Mouse (Mus musculus) CH12.LX (cell line): ENCODE data around the gene Slc4a10. TPM values are rescaled to one million over a fixed set of nuclear protein-coding genes. Genes with fewer than 3 reads are reported as not detected.

ENCODE experiments used
- DNase-seq: peaks from one replicate; pipeline ENCODE4 v3.0.0-alpha.2; 2013; ENCODE audit errors: extremely low read depth
- H3K27ac ChIP-seq: 2 replicates; pipeline ENCODE4 v1.5.1; 2012; ENCODE audit warnings: low read depth, mild to moderate bottlenecking, control low read depth, moderate library complexity; ENCODE audit not compliant: insufficient read depth
- H3K27me3 ChIP-seq: replicated peaks from 2 replicates; pipeline ENCODE3; 2012; ENCODE audit warnings: inconsistent platforms
- H3K36me3 ChIP-seq, 2 experiments: replicated peaks in 1 of 2; 2 replicates each; pipeline versions ENCODE3 to v1.6.1; 2012; ENCODE audit warnings: inconsistent platforms in 1 of 2, low read length in 1 of 2, mild to moderate bottlenecking in 1 of 2, mixed read lengths in 1 of 2, moderate library complexity in 1 of 2; ENCODE audit not compliant: control insufficient read depth in 1 of 2, insufficient read depth in 1 of 2
- H3K4me1 ChIP-seq, 2 experiments: 2 replicates each; pipeline ENCODE4 v1.6.1; 2012; ENCODE audit warnings: inconsistent platforms in 1 of 2, moderate library complexity in 1 of 2; ENCODE audit not compliant: insufficient read depth in 2 of 2, control insufficient read depth in 1 of 2
- H3K4me2 ChIP-seq: 2 replicates; pipeline ENCODE4 v1.6.1; 2012; ENCODE audit warnings: low read depth, mild to moderate bottlenecking, control low read depth; ENCODE audit not compliant: poor library complexity, insufficient read depth, severe bottlenecking
- H3K4me3 ChIP-seq, 3 experiments: fragments of 150-350 bp in 1 of 3; sonication (generic) in 1 of 3; replicated peaks in 1 of 3; 2 replicates each; pipeline versions ENCODE3 to v1.5.1; 2011 to 2012; ENCODE audit warnings: low read depth in 2 of 3, low read length in 2 of 3, mild to moderate bottlenecking in 2 of 3, moderate library complexity in 2 of 3, control low read depth in 1 of 3, improper control_type of control experiment in 1 of 3, inconsistent platforms in 1 of 3, mixed read lengths in 1 of 3; ENCODE audit not compliant: poor library complexity in 1 of 3
- H3K79me2 ChIP-seq: replicated peaks from 2 replicates; pipeline ENCODE4 v1.6.1; 2012; ENCODE audit warnings: mild to moderate bottlenecking, moderate library complexity; ENCODE audit not compliant: control insufficient read depth, poor library complexity, insufficient read depth, severe bottlenecking; ENCODE audit errors: extremely low read depth
- H3K9ac ChIP-seq: 2 replicates; pipeline ENCODE4 v1.6.1; 2012; ENCODE audit warnings: low read depth, mild to moderate bottlenecking, control low read depth, moderate library complexity; ENCODE audit not compliant: insufficient read depth
- H3K9me3 ChIP-seq: replicated peaks from 2 replicates; pipeline ENCODE3; 2012; ENCODE audit warnings: low read length, inconsistent platforms, mixed read lengths
- CHD2 ChIP-seq: IDR thresholded peaks from 2 replicates; pipeline ENCODE4 v1.6.1; 2011; ENCODE audit warnings: low read length, improper control_type of control experiment
- ELF1 ChIP-seq: IDR thresholded peaks from 2 replicates; pipeline ENCODE4 v1.6.1; 2014; ENCODE audit warnings: low read depth, mild to moderate bottlenecking, inconsistent platforms, low read length, improper control_type of control experiment
- EP300 ChIP-seq: IDR thresholded peaks from 2 replicates; pipeline ENCODE4 v1.6.1; 2011; ENCODE audit warnings: low read length, improper control_type of control experiment
- GABPA ChIP-seq: IDR thresholded peaks from 2 replicates; pipeline ENCODE4 v1.6.1; 2012; ENCODE audit warnings: low read depth, low read length, improper control_type of control experiment, inconsistent platforms; ENCODE audit not compliant: insufficient replicate concordance
- HCFC1 ChIP-seq: IDR thresholded peaks from 2 replicates; pipeline ENCODE4 v1.6.1; 2012; ENCODE audit warnings: low read depth, mild to moderate bottlenecking, inconsistent platforms, low read length, improper control_type of control experiment
- JUN ChIP-seq: IDR thresholded peaks from 2 replicates; pipeline ENCODE4 v1.6.1; 2011; ENCODE audit warnings: low read depth, mild to moderate bottlenecking, low read length, improper control_type of control experiment, moderate library complexity; ENCODE audit not compliant: insufficient read depth
- MAFK ChIP-seq: IDR thresholded peaks from 2 replicates; pipeline ENCODE4 v1.6.1; 2011; ENCODE audit warnings: low read length, improper control_type of control experiment; ENCODE audit not compliant: insufficient replicate concordance
- MEF2A ChIP-seq: IDR thresholded peaks from 2 replicates; pipeline ENCODE4 v1.6.1; 2014; ENCODE audit warnings: low read depth, mild to moderate bottlenecking, inconsistent platforms, low read length, improper control_type of control experiment, borderline replicate concordance
- MXI1 ChIP-seq: IDR thresholded peaks from 2 replicates; pipeline ENCODE4 v1.6.1; 2011; ENCODE audit warnings: mild to moderate bottlenecking, low read depth, low read length, improper control_type of control experiment
- MYC ChIP-seq: IDR thresholded peaks from 2 replicates; pipeline ENCODE4 v1.6.1; 2011; ENCODE audit warnings: low read depth, mild to moderate bottlenecking, improper control_type of control experiment, low read length
- NELFE ChIP-seq: IDR thresholded peaks from 2 replicates; pipeline ENCODE4 v1.6.1; 2011; ENCODE audit warnings: low read depth, low read length, improper control_type of control experiment
- PAX5 ChIP-seq: IDR thresholded peaks from 2 replicates; pipeline ENCODE4 v1.6.1; 2012; ENCODE audit warnings: low read length, inconsistent platforms, mixed read lengths
- POLR2A ChIP-seq: IDR thresholded peaks from 2 replicates; pipeline ENCODE4 v1.6.1; 2011; ENCODE audit warnings: low read depth, mild to moderate bottlenecking, improper control_type of control experiment, low read length
- RAD21 ChIP-seq: IDR thresholded peaks from 2 replicates; pipeline ENCODE4 v1.6.1; 2011; ENCODE audit warnings: low read depth, mild to moderate bottlenecking, low read length, improper control_type of control experiment, moderate library complexity
- TBP ChIP-seq: conservative IDR thresholded peaks from 2 replicates; pipeline ENCODE4 v1.6.1; 2011; ENCODE audit warnings: low read depth, low read length, improper control_type of control experiment
- UBTF ChIP-seq: IDR thresholded peaks from 2 replicates; pipeline ENCODE4 v1.6.1; 2012; ENCODE audit warnings: low read depth, mild to moderate bottlenecking, inconsistent platforms, low read length, improper control_type of control experiment, moderate library complexity
- ZC3H11A ChIP-seq: IDR thresholded peaks from 2 replicates; pipeline ENCODE4 v1.6.1; 2012; ENCODE audit warnings: low read depth, mild to moderate bottlenecking, inconsistent platforms, low read length, improper control_type of control experiment
- ZKSCAN1 ChIP-seq: IDR thresholded peaks from 2 replicates; pipeline ENCODE4 v1.6.1; 2012; ENCODE audit warnings: low read depth, inconsistent platforms, low read length, improper control_type of control experiment, borderline replicate concordance
- ZMIZ1 ChIP-seq: IDR thresholded peaks from 2 replicates; pipeline ENCODE4 v1.6.1; 2012; ENCODE audit warnings: low read depth, mild to moderate bottlenecking, inconsistent platforms, low read length, improper control_type of control experiment
- ZNF384 ChIP-seq: IDR thresholded peaks from 2 replicates; pipeline ENCODE4 v1.6.1; 2012; ENCODE audit warnings: low read depth, low read length, improper control_type of control experiment, inconsistent platforms
- dilution Hi-C: fragments of 300-500 bp; cut with MboI; formaldehyde crosslinking; loops from 2 replicates; pipeline ENCODE4 v1.14.3; 2020; ENCODE audit warnings: low sequenced_read_pairs; ENCODE audit not compliant: extremely low pct_unique_long_range_greater_than_20kb, extremely low pct_ligation_motif_present
- in situ Hi-C: fragments of 300-500 bp; cut with MboI; formaldehyde crosslinking; loops from 3 replicates; pipeline ENCODE4 v1.14.3; 2019; ENCODE audit warnings: low sequenced_read_pairs, low pct_ligation_motif_present, low pct_unique_long_range_greater_than_20kb, mixed read lengths
- polyA plus RNA-seq: library from polyadenylated mRNA; unstranded; fragments of >175 nt; gene quantifications from 2 replicates; pipeline ENCODE4 v1.2.1, GENCODE M21; 2012; ENCODE audit warnings: low read depth; ENCODE audit not compliant: insufficient read length
- total RNA-seq, 2 experiments: library from RNA; depleted of rRNA; stranded (reverse); fragments of 300-350 nt in 1 of 2; fragments of >200 nt in 1 of 2; gene quantifications; 2 replicates each; pipeline ENCODE4 v1.2.3; 2012 to 2014

Slc4a10 gene
- total and polyA plus RNA-seq, 3 experiments: not detected

GRCm38 (mm10) chr2:62115346-62115745 is 69.1 kb downstream of the Slc4a10 start:
- H3K9me3 ChIP-seq: no peaks in the 10 kb centered on the region
- dilution Hi-C loops: no loop called here
- in situ Hi-C loops: no loop called here
- no peak overlapping the region for H3K4me2 ChIP-seq
- H3K4me1 ChIP-seq: no peaks in the 10 kb centered on the region
- no peak for DNase-seq
- H3K9ac ChIP-seq: no peak overlapping the region
- TF ChIP-seq MAFK: no peak
- TF ChIP-seq ZNF384: no peak
- TF ChIP-seq HCFC1: no peak
- H3K27ac ChIP-seq: no peak overlapping the region
- no peak overlapping the region for H3K4me3 ChIP-seq
- no peaks in the 10 kb centered on the region for H3K27me3 ChIP-seq
- H3K36me3 ChIP-seq: no peaks in the 10 kb centered on the region
- no peaks in the 10 kb centered on the region for H3K79me2 ChIP-seq

GRCm38 (mm10) chr2:62129975-62130374 is 83.7 kb downstream of the Slc4a10 start:
- Histone ChIP-seq H3K9me3 (no peaks in the 10 kb centered on the region), H3K79me2 (no peaks in the 10 kb centered on the region), H3K4me1 (no peaks in the 10 kb centered on the region), H3K9ac (no peak overlapping the region), H3K4me2 (no peak overlapping the region), H3K4me3 (no peak overlapping the region), H3K36me3 (no peaks in the 10 kb centered on the region), H3K27ac (no peak overlapping the region), H3K27me3 (no peaks in the 10 kb centered on the region)
- TF ChIP-seq CHD2 (no peak), JUN (no peak), ELF1 (no peak), MYC (no peak), ZC3H11A (no peak), HCFC1 (no peak), RAD21 (no peak), POLR2A (no peak), EP300 (no peak), MXI1 (no peak), PAX5 (no peak), UBTF (no peak), ZMIZ1 (no peak), GABPA (no peak), MEF2A (no peak), TBP (no peak), ZKSCAN1 (no peak), NELFE (no peak)
- dilution Hi-C loops (no loop called here), in situ Hi-C loops (no loop called here)
- DNase-seq: no peak
